Mouse (Mus musculus): Measurements from ENCODE around the gene Clec3b.

DNA sequence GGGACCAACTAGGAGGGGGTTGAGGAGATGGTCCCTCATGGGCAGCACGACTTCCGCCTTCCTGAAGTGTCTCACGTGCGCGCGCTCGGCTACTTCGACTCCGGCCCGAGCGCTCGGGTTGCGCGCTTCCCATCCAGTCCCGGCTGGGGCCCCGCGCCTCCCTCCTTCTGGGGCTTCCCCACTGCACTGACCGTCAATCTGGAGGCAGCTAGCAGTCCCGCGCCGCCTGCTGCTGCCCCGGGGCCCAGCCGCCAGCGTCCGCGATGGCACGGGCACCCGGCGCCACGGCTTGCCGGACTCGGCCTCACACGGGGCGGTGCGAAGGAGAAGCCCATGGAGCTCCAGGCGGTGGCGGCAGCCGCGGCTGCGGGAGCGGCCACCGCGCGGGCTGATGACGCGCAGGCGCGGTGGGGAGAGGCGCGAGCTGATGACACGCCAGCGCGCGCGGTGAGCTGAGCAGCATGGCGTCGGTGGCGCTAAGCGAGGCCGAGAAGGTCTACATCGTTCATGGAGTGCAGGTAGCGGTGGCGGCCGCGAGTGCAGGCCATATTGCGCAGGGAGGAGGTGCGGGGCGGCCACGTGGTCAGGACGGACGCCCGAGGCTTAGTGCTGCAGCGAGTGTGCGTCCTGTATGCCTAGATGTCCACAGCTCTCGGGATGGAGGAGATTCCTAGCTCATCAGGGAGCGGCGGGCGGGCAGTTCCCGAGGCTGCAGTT is 37.8 kb upstream of the Clec3b start, which contains the start of the genes Zdhhc3 and Exosc7:
- TF ChIP-seq POLR2A (IDR thresholded peaks at IDR 0.05; ENCODE audit: control insufficient read depth, extremely low read depth, insufficient read depth, low read length, poor library complexity), result peak; percentile 83
- no peak; the same call in 1 of the 2 replicates for TF ChIP-seq CTCF (IDR thresholded peaks at IDR 0.05; ENCODE audit: borderline replicate concordance, control insufficient read depth, extremely low read depth, insufficient read depth, low read length, poor library complexity)
